Mouse (Mus musculus) megakaryocyte, embryonic 14.5 days (primary cell): Measurements from ENCODE around the gene Pip5k1a.
"Not testable (repeated sequence)": the region's sequence is repeated elsewhere in the genome, so short reads cannot be mapped to it uniquely, and the experiment has no call there.

Source experiments
- FLI1 ChIP-seq: IDR thresholded peaks from 2 replicates; pipeline ENCODE4 v1.6.1; 2012; ENCODE audit warnings: low read length, inconsistent platforms, mixed read lengths
- GATA1 ChIP-seq: IDR thresholded peaks from 3 replicates; pipeline ENCODE4 v1.6.1; 2012; ENCODE audit warnings: mixed read lengths, low read length, inconsistent platforms, borderline replicate concordance

DNA sequence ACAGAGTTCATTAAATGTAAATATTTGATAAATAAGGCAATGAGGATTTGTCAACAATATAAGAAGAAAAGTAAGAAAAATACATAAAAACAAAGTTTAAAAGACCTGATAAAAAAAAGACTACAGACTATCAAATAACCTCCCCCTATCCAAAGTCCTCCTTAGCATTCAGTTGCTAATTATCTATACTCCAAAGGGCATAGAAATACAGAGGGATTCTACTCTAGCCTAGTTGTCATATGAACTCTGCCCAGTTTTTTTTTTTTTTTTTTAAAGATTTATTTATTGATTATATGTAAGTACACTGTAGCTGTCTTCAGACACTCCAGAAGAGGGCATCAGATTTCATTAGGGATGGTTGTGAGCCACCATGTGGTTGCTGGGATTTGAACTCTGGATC is 578 bp upstream of the Pip5k1a start:
- not testable (repeated sequence) for TF ChIP-seq GATA1, FLI1
